Mouse (Mus musculus): ENCODE measurements around the gene Cpsf4l.

- no peak for TF ChIP-seq ZC3H11A (IDR thresholded peaks at IDR 0.05; ENCODE audit: borderline replicate concordance, low read depth, low read length)
- TF ChIP-seq MAFK (IDR thresholded peaks at IDR 0.05; ENCODE audit: insufficient read depth, low read depth, low read length), result no peak
- TF ChIP-seq CHD2 (IDR thresholded peaks at IDR 0.05; ENCODE audit: low read depth, low read length), result no peak
- TF ChIP-seq ZNF384 (IDR thresholded peaks at IDR 0.05; ENCODE audit: low read depth, low read length), result no peak
- TF ChIP-seq HCFC1 (IDR thresholded peaks at IDR 0.05; ENCODE audit: borderline replicate concordance, insufficient read depth, low read length), result no peak
Observed at GRCm38 (mm10) chr11:113726994-113727888, 17.4 kb upstream of the Cpsf4l start.
